Mouse (Mus musculus): ENCODE results near the gene Aox4.

The Aox4 gene

GRCm38 (mm10) chr1:58296821-58297220, 86.6 kb downstream of the Aox4 start:
- in situ Hi-C loops (cut with MboI, MseI), result loop anchor here (5.0 to 25.0 kb wide), 4 partner anchors 90 to 1312 kb away; no protein-coding TSS in a partner anchor

- in situ Hi-C loops (cut with MboI, MseI), result loop anchor here (5.0 to 25.0 kb wide), 4 partner anchors 89 to 1314 kb away; no protein-coding TSS in a partner anchor
Measured at GRCm38 (mm10) chr1:58298347-58298746, 88.2 kb downstream of the Aox4 start.

- in situ Hi-C loops (cut with MboI, MseI), result no loop called here
Measured at GRCm38 (mm10) chr1:58301073-58301472, 90.9 kb downstream of the Aox4 start.

- in situ Hi-C loops (cut with MboI, MseI), result no loop called here
Measured at GRCm38 (mm10) chr1:58302015-58302414, 91.8 kb downstream of the Aox4 start.

GRCm38 (mm10) chr1:58303009-58303408, 92.8 kb downstream of the Aox4 start:
- in situ Hi-C loops (cut with MboI, MseI), result no loop called here

- in situ Hi-C loops (cut with MboI, MseI), result no loop called here
Measured at GRCm38 (mm10) chr1:58303726-58304125, 93.5 kb downstream of the Aox4 start.

- in situ Hi-C loops (cut with MboI, MseI), result no loop called here
Measured at GRCm38 (mm10) chr1:58304296-58304695, 94.1 kb downstream of the Aox4 start.

- in situ Hi-C loops (cut with MboI, MseI), result no loop called here
Measured at GRCm38 (mm10) chr1:58307181-58307580, 97.0 kb downstream of the Aox4 start.

GRCm38 (mm10) chr1:58308594-58308993, 98.4 kb downstream of the Aox4 start:
- in situ Hi-C loops (cut with MboI, MseI), result no loop called here

GRCm38 (mm10) chr1:58309853-58310252, 99.7 kb downstream of the Aox4 start:
- in situ Hi-C loops (cut with MboI, MseI), result loop anchor here in 1 of 2 experiments (5.0 kb wide), 1 partner anchor 42 kb away; no protein-coding TSS in a partner anchor

- in situ Hi-C loops (cut with MboI, MseI), result loop anchor here in 1 of 2 experiments (5.0 kb wide), 1 partner anchor 41 kb away; no protein-coding TSS in a partner anchor
Measured at GRCm38 (mm10) chr1:58311221-58311864, 101.1 kb downstream of the Aox4 start.

GRCm38 (mm10) chr1:58313173-58313572, 103.0 kb downstream of the Aox4 start:
- in situ Hi-C loops (cut with MboI, MseI), result loop anchor here in 1 of 2 experiments (5.0 kb wide), 1 partner anchor 39 kb away; no protein-coding TSS in a partner anchor

- in situ Hi-C loops (cut with MboI, MseI), result no loop called here
Measured at GRCm38 (mm10) chr1:58315532-58315931, 105.3 kb downstream of the Aox4 start.
